Mouse (Mus musculus) frontal cortex, postnatal 36 days (tissue): Measurements from ENCODE around the gene Nrn1.

Experiments
- DNase-seq, 2 experiments: peaks; one replicate each; pipeline ENCODE4 v3.0.0; 2022; ENCODE audit warnings: low spot score in 2 of 2

The Nrn1 gene

GRCm38 (mm10) chr13:36734731-36735571 is at the start of gene Nrn1:
Nrn1 (minus strand) TSS chr13:36735131.
- DNase-seq, result peak; percentile 48 to 54

GRCm38 (mm10) chr13:36779626-36780025 is 44.7 kb upstream of the Nrn1 start:
- no peak for DNase-seq

GRCm38 (mm10) chr13:36766801-36767200 is 31.9 kb upstream of the Nrn1 start:
- no peak for DNase-seq

- no peak for DNase-seq
These were observed 16.9 kb upstream of the Nrn1 start for GRCm38 (mm10) chr13:36751861-36752260.

GRCm38 (mm10) chr13:36750056-36750455 is 15.1 kb upstream of the Nrn1 start:
- DNase-seq, result no peak

GRCm38 (mm10) chr13:36736619-36736996 is 1.7 kb upstream of the Nrn1 start:
- no peak for DNase-seq

GRCm38 (mm10) chr13:36735901-36736618 is 1.1 kb upstream of the Nrn1 start:
- peak; percentile 65 to 72 for DNase-seq

- peak; percentile 53 to 62 for DNase-seq
These were observed 791 bp downstream of the Nrn1 start for GRCm38 (mm10) chr13:36733989-36734690.

GRCm38 (mm10) chr13:36733566-36733965 is 1.4 kb downstream of the Nrn1 start:
- DNase-seq, result peak; percentile 28 to 34

- no peak for DNase-seq
These were observed 1.9 kb downstream of the Nrn1 start for GRCm38 (mm10) chr13:36732891-36733490.

- peak; percentile 47 to 51 for DNase-seq
These were observed 2.9 kb downstream of the Nrn1 start for GRCm38 (mm10) chr13:36731931-36732461.

GRCm38 (mm10) chr13:36731016-36731930 is 3.7 kb downstream of the Nrn1 start:
- DNase-seq, result peak; percentile 56 to 59

GRCm38 (mm10) chr13:36730341-36730761 is 4.6 kb downstream of the Nrn1 start:
- DNase-seq, result peak; percentile 49 to 56

GRCm38 (mm10) chr13:36729731-36730340 is 5.1 kb downstream of the Nrn1 start:
- no peak for DNase-seq

GRCm38 (mm10) chr13:36728509-36728908 is 6.4 kb downstream of the Nrn1 start:
- no peak for DNase-seq

GRCm38 (mm10) chr13:36727779-36728470 is 7.0 kb downstream of the Nrn1 start:
- peak in 1 of 2 experiments; percentile 11 for DNase-seq

- DNase-seq, result peak; percentile 66 to 70
These were observed 7.8 kb downstream of the Nrn1 start for GRCm38 (mm10) chr13:36726951-36727778.

GRCm38 (mm10) chr13:36726551-36726950 is 8.4 kb downstream of the Nrn1 start:
- peak; percentile 42 to 45 for DNase-seq
